Mouse (Mus musculus): ENCODE data around the gene Ube2v1.

The Ube2v1 gene

GRCm38 (mm10) chr2:167593551-167594250 lies 38.2 kb downstream of the Ube2v1 start:
- ATAC-seq (ENCODE audit: low TSS enrichment), result no peak

GRCm38 (mm10) chr2:167588774-167589577 lies 42.9 kb downstream of the Ube2v1 start:
- 0 out of 2 replicates have a peak, but pooled peaks have one; percentile 31 for ATAC-seq (ENCODE audit: low TSS enrichment)

- ATAC-seq (ENCODE audit: low TSS enrichment), result no peak
Observed at GRCm38 (mm10) chr2:167586976-167587375, 44.9 kb downstream of the Ube2v1 start.

- ATAC-seq (ENCODE audit: low TSS enrichment), result no peak
Observed at GRCm38 (mm10) chr2:167586041-167586440, 45.9 kb downstream of the Ube2v1 start.

- ATAC-seq (ENCODE audit: low TSS enrichment), result no peak
Observed at GRCm38 (mm10) chr2:167585273-167585672, 46.6 kb downstream of the Ube2v1 start.

GRCm38 (mm10) chr2:167583161-167583952 lies 48.5 kb downstream of the Ube2v1 start:
- ATAC-seq (ENCODE audit: low TSS enrichment), result no peak

GRCm38 (mm10) chr2:167578521-167578920 lies 53.4 kb downstream of the Ube2v1 start:
- ATAC-seq (ENCODE audit: low TSS enrichment), result no peak

- ATAC-seq (ENCODE audit: low TSS enrichment), result no peak
Observed at GRCm38 (mm10) chr2:167577186-167577785, 54.6 kb downstream of the Ube2v1 start.

GRCm38 (mm10) chr2:167576121-167576620 lies 55.7 kb downstream of the Ube2v1 start:
- no peak for ATAC-seq (ENCODE audit: low TSS enrichment)

- ATAC-seq (ENCODE audit: low TSS enrichment), result no peak
Observed at GRCm38 (mm10) chr2:167575581-167575980, 56.3 kb downstream of the Ube2v1 start.

- ATAC-seq (ENCODE audit: low TSS enrichment), result no peak
Observed at GRCm38 (mm10) chr2:167574814-167575213, 57.1 kb downstream of the Ube2v1 start.

GRCm38 (mm10) chr2:167571442-167572220 lies 60.3 kb downstream of the Ube2v1 start:
- ATAC-seq (ENCODE audit: low TSS enrichment), result no peak

- ATAC-seq (ENCODE audit: low TSS enrichment), result no peak
Observed at GRCm38 (mm10) chr2:167570815-167571214, 61.1 kb downstream of the Ube2v1 start.

GRCm38 (mm10) chr2:167569934-167570651 lies 61.8 kb downstream of the Ube2v1 start:
- peak; percentile 23; the same call in 1 of the 2 replicates for ATAC-seq (ENCODE audit: low TSS enrichment)

- ATAC-seq (ENCODE audit: low TSS enrichment), result no peak
Observed at GRCm38 (mm10) chr2:167568112-167568511, 63.8 kb downstream of the Ube2v1 start.

- no peak for ATAC-seq (ENCODE audit: low TSS enrichment)
Observed at GRCm38 (mm10) chr2:167565682-167566081, 66.2 kb downstream of the Ube2v1 start.

- no peak for ATAC-seq (ENCODE audit: low TSS enrichment)
Observed at GRCm38 (mm10) chr2:167565312-167565656, 66.6 kb downstream of the Ube2v1 start.

- ATAC-seq (ENCODE audit: low TSS enrichment), result no peak
Observed at GRCm38 (mm10) chr2:167564551-167565311, 67.2 kb downstream of the Ube2v1 start.

GRCm38 (mm10) chr2:167563703-167564102 lies 68.2 kb downstream of the Ube2v1 start:
- ATAC-seq (ENCODE audit: low TSS enrichment), result no peak
